Mouse (Mus musculus) midbrain, embryonic 11.5 days (tissue): ENCODE results near the gene Nav3. TPM values are rescaled to one million over a fixed set of nuclear protein-coding genes. Genes with fewer than 3 reads are reported as not detected.

Source experiments
- ATAC-seq: fragments of 200-750 bp; cut with Nextera tagmentation; 2 replicates; pipeline ENCODE4 v1.8.0; 2017; ENCODE audit warnings: moderate TSS enrichment, moderate library complexity; ENCODE audit not compliant: low FRiP score
- DNase-seq: peaks from one replicate; pipeline ENCODE4 v3.0.0; 2015; ENCODE audit warnings: low spot score; ENCODE audit errors: missing footprints
- H3K27ac ChIP-seq: fragments of 300-500 bp; sonication (generic); 2 replicates; pipeline ENCODE4 v1.5.1; 2014; ENCODE audit warnings: low read depth, low read length
- H3K27me3 ChIP-seq: fragments of 300-500 bp; sonication (generic); 2 replicates; pipeline ENCODE4 v1.6.1; 2014; ENCODE audit warnings: mild to moderate bottlenecking, low read length, moderate library complexity, mixed read lengths; ENCODE audit not compliant: control insufficient read depth, insufficient read depth
- H3K36me3 ChIP-seq: fragments of 300-500 bp; sonication (generic); 2 replicates; pipeline ENCODE4 v1.6.1; 2014; ENCODE audit warnings: mild to moderate bottlenecking, low read length, moderate library complexity, mixed read lengths; ENCODE audit not compliant: control insufficient read depth, insufficient read depth
- H3K4me1 ChIP-seq: fragments of 300-500 bp; sonication (generic); 2 replicates; pipeline ENCODE4 v1.6.1; 2014; ENCODE audit warnings: low read length; ENCODE audit not compliant: control insufficient read depth, insufficient read depth
- H3K4me2 ChIP-seq: fragments of 300-500 bp; sonication (generic); 2 replicates; pipeline ENCODE4 v1.6.1; 2014; ENCODE audit warnings: mild to moderate bottlenecking, moderate library complexity
- H3K4me3 ChIP-seq: fragments of 300-500 bp; sonication (generic); 2 replicates; pipeline ENCODE4 v1.5.1; 2014; ENCODE audit warnings: low read depth, low read length
- H3K9ac ChIP-seq: fragments of 300-500 bp; sonication (generic); 2 replicates; pipeline ENCODE4 v1.6.1; 2014; ENCODE audit warnings: low read length
- H3K9me3 ChIP-seq: fragments of 300-500 bp; sonication (generic); 2 replicates; pipeline ENCODE4 v1.6.1; 2016; ENCODE audit warnings: low read length; ENCODE audit not compliant: control insufficient read depth
- WGBS: fragments of 180-500 bp; shearing (Covaris S2); extraction: QIAGEN DNeasy Blood & Tissue Kit; methylation state at CpG from one replicate; pipeline ENCODE4 v1.1.7; 2014; 5-methylcytosine and 5-hydroxymethylcytosine counted together
- polyA plus RNA-seq: library from polyadenylated mRNA; unstranded; fragments of >200 nt; fragmentation: Nextera tagmentation; extraction: Ambion mirVana; gene quantifications from 2 replicates; pipeline ENCODE4 v1.2.1, GENCODE M21; 2014

Nav3 gene
- polyA plus RNA-seq, 1 experiment from 2014 or later = 7.9 TPM

DNA sequence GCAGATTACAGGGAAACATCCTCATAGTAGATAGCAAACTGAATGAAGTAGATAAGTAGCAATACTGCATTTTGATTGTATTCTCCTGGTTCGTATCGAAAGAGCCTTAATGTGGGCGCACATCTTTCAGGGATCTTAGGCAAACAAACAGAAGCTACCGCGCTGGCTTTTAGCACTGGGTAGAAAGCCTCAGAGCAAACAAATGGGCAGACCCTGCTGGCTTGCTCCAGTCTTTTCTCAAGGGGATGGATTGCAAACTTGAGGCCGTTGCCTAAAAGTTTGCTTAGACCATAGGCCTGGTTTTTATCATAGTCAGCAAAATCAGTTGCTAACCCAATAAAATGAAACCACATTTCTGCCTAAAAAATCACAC is 549.6 kb downstream of the Nav3 start:
- no peak for DNase-seq
- Histone ChIP-seq H3K4me2 (no peak overlapping the region), H3K27me3 (no peaks in the 10 kb centered on the region), H3K9me3 (no peaks in the 10 kb centered on the region), H3K36me3 (no peaks in the 10 kb centered on the region), H3K4me1 (0 out of 2 replicates have a peak, but pooled peaks cover 2% of the 10 kb centered on the region), H3K4me3 (no peak overlapping the region), H3K9ac (no peak overlapping the region), H3K27ac (no peak overlapping the region)
- WGBS = 70% methylated on average over 6 of the region's 6 CpGs
- no peak for ATAC-seq

DNA sequence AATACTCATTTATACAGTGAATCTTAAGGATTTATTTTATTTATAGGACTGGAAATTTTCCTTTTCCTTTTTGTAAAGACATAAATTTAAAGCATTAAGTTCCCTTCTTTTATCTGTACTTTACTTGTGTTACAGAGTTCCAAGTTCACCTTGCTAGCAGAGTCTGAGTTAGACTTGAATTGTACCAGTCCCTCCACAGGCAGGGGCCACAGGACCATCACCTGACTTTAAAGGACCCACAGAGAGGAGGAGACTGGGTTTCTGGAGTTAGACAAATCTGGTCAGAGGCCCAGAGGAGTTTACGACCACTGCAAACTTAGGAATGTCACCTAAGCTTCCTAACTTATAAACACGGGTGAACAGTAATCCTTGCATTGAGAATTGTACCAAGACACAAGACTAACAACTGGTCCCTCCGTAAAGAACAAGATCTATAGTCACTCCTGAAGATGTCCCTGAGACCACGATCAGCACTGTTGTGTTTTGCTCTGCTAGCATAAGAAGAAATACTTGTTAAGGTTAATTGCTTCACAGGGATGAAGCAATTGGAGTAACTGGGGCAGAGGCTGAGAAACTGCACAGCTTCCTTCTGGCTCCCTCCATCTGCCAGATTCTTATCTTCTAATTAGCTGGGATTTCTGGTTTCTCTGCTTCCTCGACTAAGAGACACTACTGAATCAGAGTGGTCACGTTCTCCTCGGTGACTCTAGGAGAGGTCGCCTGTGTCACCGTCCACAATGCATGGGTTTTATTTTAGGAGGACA is 550.2 kb downstream of the Nav3 start:
- Histone ChIP-seq H3K4me2 (no peak overlapping the region), H3K27me3 (no peaks in the 10 kb centered on the region), H3K9ac (no peak overlapping the region), H3K4me1 (0 out of 2 replicates have a peak, but pooled peaks cover 2% of the 10 kb centered on the region), H3K27ac (no peak overlapping the region), H3K36me3 (no peaks in the 10 kb centered on the region), H3K9me3 (no peaks in the 10 kb centered on the region), H3K4me3 (no peak overlapping the region)
- WGBS = 61% methylated on average over 9 of the region's 9 CpGs
- ATAC-seq = no peak
- no peak for DNase-seq

- 83% methylated on average over 1 of the region's 1 CpGs for WGBS
- Histone ChIP-seq H3K9ac (no peak overlapping the region), H3K4me1 (0 out of 2 replicates have a peak, but pooled peaks cover 2% of the 10 kb centered on the region), H3K4me3 (no peak overlapping the region), H3K27me3 (no peaks in the 10 kb centered on the region), H3K9me3 (no peaks in the 10 kb centered on the region), H3K4me2 (no peak overlapping the region), H3K27ac (no peak overlapping the region), H3K36me3 (no peaks in the 10 kb centered on the region)
- DNase-seq (no peak), ATAC-seq (peak; percentile 34)
Observed at GRCm38 (mm10) chr10:109904841-109905240, 551.2 kb downstream of the Nav3 start.

DNA sequence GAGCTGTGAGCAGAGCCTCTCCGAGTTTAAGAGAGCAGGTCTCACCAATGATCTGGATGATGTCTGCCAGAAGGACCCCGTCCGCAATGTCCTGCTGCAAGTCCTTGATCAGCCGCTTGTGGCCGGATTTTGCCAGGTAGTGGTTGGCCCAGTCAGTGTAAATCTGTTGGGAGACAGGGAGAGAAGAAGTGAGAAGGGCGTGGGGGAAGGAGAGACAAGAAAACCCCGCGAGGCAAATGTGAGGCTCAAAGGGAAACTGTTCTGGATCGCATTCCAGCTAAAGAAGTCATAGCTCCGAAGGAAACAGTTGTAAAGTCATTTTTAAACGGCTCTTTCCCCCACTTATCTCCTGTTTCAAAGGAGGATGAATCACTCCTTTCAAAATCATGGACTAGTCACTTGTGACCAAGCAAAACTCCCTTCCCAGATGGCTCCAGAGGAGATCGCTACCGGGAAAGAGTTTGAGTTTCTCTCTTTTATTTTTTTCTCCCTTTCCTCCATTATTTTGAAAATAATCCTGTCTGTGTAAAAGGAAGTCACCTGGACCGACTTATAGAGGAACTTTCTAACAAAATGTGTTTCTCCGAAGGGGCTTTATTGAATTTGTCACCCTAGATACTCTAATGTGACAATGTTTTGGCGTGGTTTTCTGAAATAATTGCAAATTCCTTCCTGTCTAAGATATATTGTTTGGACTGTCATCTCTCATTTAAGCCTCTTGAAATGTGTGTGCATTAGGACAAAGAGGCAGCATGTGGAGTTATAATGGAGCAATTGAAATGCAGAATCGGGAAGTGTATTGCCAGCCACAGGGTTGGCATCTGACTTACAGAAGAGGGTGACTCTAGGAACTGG is 552.1 kb downstream of the Nav3 start:
- ATAC-seq = 0 out of 2 replicates have a peak, but pooled peaks have one; percentile 15
- 78% methylated on average over 17 of the region's 17 CpGs for WGBS

DNA sequence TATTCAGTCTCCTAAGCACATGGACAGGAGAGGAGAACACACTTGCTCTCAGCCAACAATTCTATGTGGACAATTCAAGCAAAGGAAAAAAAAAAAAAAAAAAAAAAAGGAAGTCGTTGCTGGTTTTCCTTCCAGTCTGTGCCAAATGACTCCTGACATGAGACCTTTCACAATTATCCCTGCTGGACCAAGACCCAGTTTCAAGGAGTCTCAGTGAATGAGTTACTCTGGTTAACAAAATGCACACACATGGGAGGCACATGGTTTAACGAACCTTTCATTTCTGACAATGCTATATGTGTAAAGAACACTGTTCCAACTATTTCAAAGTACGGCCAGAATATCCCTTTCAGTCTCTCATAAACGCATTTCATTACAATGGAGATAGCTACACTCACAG is 552.8 kb downstream of the Nav3 start:
- Histone ChIP-seq H3K9me3 (no peaks in the 10 kb centered on the region), H3K36me3 (no peaks in the 10 kb centered on the region), H3K27ac (no peak overlapping the region), H3K27me3 (no peaks in the 10 kb centered on the region), H3K9ac (no peak overlapping the region), H3K4me1 (0 out of 2 replicates have a peak, but pooled peaks cover 2% of the 10 kb centered on the region), H3K4me2 (no peak overlapping the region), H3K4me3 (no peak overlapping the region)
- WGBS = 92% methylated on average over 4 of the region's 4 CpGs
- ATAC-seq (no peak), DNase-seq (no peak)

More for the DNA sequence above, 552.1 kb downstream of the Nav3 start:
- no peak overlapping the region for H3K4me2 ChIP-seq
- no peak for DNase-seq
- no peak overlapping the region for H3K4me3 ChIP-seq
- H3K36me3 ChIP-seq = no peaks in the 10 kb centered on the region
- no peak overlapping the region for H3K9ac ChIP-seq
- H3K27me3 ChIP-seq = no peaks in the 10 kb centered on the region
- no peaks in the 10 kb centered on the region for H3K9me3 ChIP-seq
- H3K4me1 ChIP-seq = 0 out of 2 replicates have a peak, but pooled peaks cover 2% of the 10 kb centered on the region
- H3K27ac ChIP-seq = no peak overlapping the region

DNA sequence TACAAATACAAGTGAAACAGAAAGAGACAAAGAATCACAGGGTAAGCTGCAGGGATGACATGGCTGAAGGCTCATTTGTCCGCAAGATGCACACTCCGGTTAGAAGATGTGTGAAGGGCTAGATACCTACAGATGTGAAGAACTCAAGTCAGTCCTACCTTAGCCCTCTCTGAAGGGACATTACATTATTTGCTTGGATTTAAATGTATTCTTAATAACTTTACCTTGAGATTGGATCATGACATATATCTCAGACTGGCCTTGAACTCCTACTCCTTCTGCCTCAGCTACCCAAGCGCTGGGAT is 566.9 kb downstream of the Nav3 start:
- no peak overlapping the region for H3K9ac ChIP-seq
- no peak overlapping the region for H3K4me3 ChIP-seq
- DNase-seq (no peak), ATAC-seq (peak; percentile 38; the same call in 1 of the 2 replicates)
- no peak overlapping the region for H3K4me2 ChIP-seq
- no peaks in the 10 kb centered on the region for H3K27me3 ChIP-seq
- no peak overlapping the region for H3K27ac ChIP-seq
- H3K9me3 ChIP-seq = no peaks in the 10 kb centered on the region
- H3K36me3 ChIP-seq = no peaks in the 10 kb centered on the region
- H3K4me1 ChIP-seq = no peaks in the 10 kb centered on the region
- 69% methylated on average over 3 of the region's 3 CpGs for WGBS

DNA sequence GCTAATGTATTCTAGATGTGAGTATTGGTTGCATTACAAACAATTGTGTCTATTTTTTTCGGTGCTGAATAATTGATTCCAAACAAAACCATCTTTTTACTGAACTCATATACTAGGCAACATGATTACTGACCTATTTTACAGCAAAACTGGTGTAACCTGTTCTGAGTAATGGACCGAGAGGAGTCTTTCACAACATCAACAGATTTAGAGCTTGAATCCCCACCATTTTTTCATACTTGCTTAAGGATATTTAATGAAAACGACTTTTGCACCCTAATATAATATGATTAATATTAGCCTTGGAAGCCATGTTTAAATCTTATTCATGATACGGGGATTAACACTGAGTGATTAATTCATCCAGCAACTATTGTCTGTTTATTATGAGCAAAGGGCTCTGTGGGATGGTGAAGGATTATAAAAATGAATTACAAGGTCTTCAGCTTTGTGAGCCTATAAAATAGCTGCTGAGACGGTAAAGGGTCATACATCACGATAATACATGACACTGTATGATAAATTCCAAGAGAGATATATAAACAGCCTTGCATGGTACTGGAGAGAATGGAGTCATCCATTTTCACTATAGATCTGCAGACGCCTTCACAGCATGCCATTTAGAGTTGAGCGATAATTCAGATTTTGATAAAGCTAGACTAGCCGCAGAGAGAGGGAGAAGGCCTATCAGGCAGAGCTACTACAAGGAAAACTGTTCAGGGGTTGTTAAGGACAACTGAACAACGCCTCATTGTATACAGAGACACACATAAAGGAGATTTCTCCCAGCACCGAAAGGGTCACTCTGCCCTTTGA is 567.4 kb downstream of the Nav3 start:
- Histone ChIP-seq H3K4me2 (no peak overlapping the region), H3K4me1 (no peaks in the 10 kb centered on the region), H3K27ac (no peak overlapping the region), H3K36me3 (no peaks in the 10 kb centered on the region), H3K27me3 (no peaks in the 10 kb centered on the region), H3K9me3 (no peaks in the 10 kb centered on the region), H3K9ac (no peak overlapping the region), H3K4me3 (no peak overlapping the region)
- WGBS = 77% methylated on average over 11 of the region's 11 CpGs
- peak; percentile 25; the same call in 1 of the 2 replicates for ATAC-seq
- no peak for DNase-seq

- ATAC-seq = no peak
- WGBS = 84% methylated on average over 3 of the region's 3 CpGs
- no peak for DNase-seq
- H3K9me3 ChIP-seq = no peaks in the 10 kb centered on the region
- no peaks in the 10 kb centered on the region for H3K4me1 ChIP-seq
- H3K36me3 ChIP-seq = no peaks in the 10 kb centered on the region
- H3K27ac ChIP-seq = no peak overlapping the region
- H3K9ac ChIP-seq = no peak overlapping the region
- no peaks in the 10 kb centered on the region for H3K27me3 ChIP-seq
- no peak overlapping the region for H3K4me2 ChIP-seq
- no peak overlapping the region for H3K4me3 ChIP-seq
Observed at GRCm38 (mm10) chr10:109887160-109887559, 568.8 kb downstream of the Nav3 start.
